Mouse (Mus musculus) megakaryocyte, embryonic 14.5 days (primary cell): ENCODE data around the gene Wdr62.

Experiments
- FLI1 ChIP-seq: IDR thresholded peaks from 2 replicates; pipeline ENCODE4 v1.6.1; 2012; ENCODE audit warnings: low read length, inconsistent platforms, mixed read lengths
- GATA1 ChIP-seq: IDR thresholded peaks from 3 replicates; pipeline ENCODE4 v1.6.1; 2012; ENCODE audit warnings: mixed read lengths, low read length, inconsistent platforms, borderline replicate concordance

GRCm38 (mm10) chr7:30265935-30266334, 14.3 kb downstream of the Wdr62 start:
- TF ChIP-seq GATA1 (no peak), FLI1 (no peak)
